Mouse (Mus musculus) cerebellum, adult (tissue): Measurements from ENCODE around the gene Fgf12.
A peak's percentile ranks its signal among the peaks of the same experiment; 100 is the strongest.

Experiments
- ATAC-seq: cut with Nextera tagmentation; 2 replicates; pipeline ENCODE4 v1.9.2; 2017; ENCODE audit warnings: mild to moderate bottlenecking, moderate library complexity, mixed read lengths; ENCODE audit not compliant: insufficient number of reproducible peaks, low FRiP score, low TSS enrichment

Gene Fgf12

GRCm38 (mm10) chr16:28490515-28490914 lies 262.4 kb downstream of the Fgf12 start:
- peak; percentile 84 for ATAC-seq

GRCm38 (mm10) chr16:28484920-28485319 lies 267.9 kb downstream of the Fgf12 start:
- ATAC-seq = no peak

GRCm38 (mm10) chr16:28479022-28479421 lies 273.8 kb downstream of the Fgf12 start:
- ATAC-seq = peak; percentile 81

- no peak for ATAC-seq
These were observed 276.2 kb downstream of the Fgf12 start for GRCm38 (mm10) chr16:28476651-28477050.

GRCm38 (mm10) chr16:28475553-28475952 lies 277.3 kb downstream of the Fgf12 start:
- peak; percentile 83 for ATAC-seq

GRCm38 (mm10) chr16:28454821-28455220 lies 298.0 kb downstream of the Fgf12 start:
- peak; percentile 83 for ATAC-seq

GRCm38 (mm10) chr16:28447114-28447455 lies 305.8 kb downstream of the Fgf12 start:
- ATAC-seq = peak; percentile 26; the same call in 1 of the 2 replicates

GRCm38 (mm10) chr16:28446334-28447113 lies 306.3 kb downstream of the Fgf12 start:
- ATAC-seq = peak; percentile 59

- ATAC-seq = peak; percentile 28; the same call in 1 of the 2 replicates
These were observed 307.0 kb downstream of the Fgf12 start for GRCm38 (mm10) chr16:28445800-28446333.

- peak; percentile 38 for ATAC-seq
These were observed 307.7 kb downstream of the Fgf12 start for GRCm38 (mm10) chr16:28444993-28445799.

- no peak for ATAC-seq
These were observed 331.3 kb downstream of the Fgf12 start for GRCm38 (mm10) chr16:28421617-28422016.

GRCm38 (mm10) chr16:28419693-28420299 lies 333.1 kb downstream of the Fgf12 start:
- no peak for ATAC-seq

GRCm38 (mm10) chr16:28411210-28411817 lies 341.6 kb downstream of the Fgf12 start:
- peak; percentile 81 for ATAC-seq

- ATAC-seq = no peak
These were observed 344.6 kb downstream of the Fgf12 start for GRCm38 (mm10) chr16:28408294-28408693.

GRCm38 (mm10) chr16:28407892-28408291 lies 345.0 kb downstream of the Fgf12 start:
- ATAC-seq = no peak

GRCm38 (mm10) chr16:28404156-28404555 lies 348.7 kb downstream of the Fgf12 start:
- ATAC-seq = no peak

GRCm38 (mm10) chr16:28402701-28403100 lies 350.2 kb downstream of the Fgf12 start:
- peak; percentile 94 for ATAC-seq

GRCm38 (mm10) chr16:28391283-28391682 lies 361.6 kb downstream of the Fgf12 start:
- no peak for ATAC-seq

- no peak for ATAC-seq
These were observed 363.8 kb downstream of the Fgf12 start for GRCm38 (mm10) chr16:28389114-28389513.

- no peak for ATAC-seq
These were observed 378.1 kb downstream of the Fgf12 start for GRCm38 (mm10) chr16:28374790-28375189.
